Mouse (Mus musculus) heart, embryonic 15.5 days (tissue): ENCODE data around the gene Slc6a2. TPM values are rescaled to one million over a fixed set of nuclear protein-coding genes. Genes with fewer than 3 reads are reported as not detected.
A peak's percentile ranks its signal among the peaks of the same experiment; 100 is the strongest.

Experiments
- ATAC-seq: fragments of 200-750 bp; cut with Nextera tagmentation; replicated peaks from 2 replicates; pipeline ENCODE4 v1.8.0; 2017; ENCODE audit warnings: low read depth, moderate TSS enrichment; ENCODE audit not compliant: insufficient number of reproducible peaks, insufficient read depth, low FRiP score
- H3K27ac ChIP-seq: fragments of 300-500 bp; sonication (generic); 2 replicates; pipeline ENCODE4 v1.5.1; 2015; ENCODE audit warnings: mild to moderate bottlenecking, inconsistent platforms
- H3K27me3 ChIP-seq: fragments of 300-500 bp; sonication (generic); 2 replicates; pipeline ENCODE4 v1.6.1; 2015; ENCODE audit warnings: inconsistent platforms
- H3K36me3 ChIP-seq: fragments of 300-500 bp; sonication (generic); 2 replicates; pipeline ENCODE4 v1.6.1; 2015; ENCODE audit warnings: mild to moderate bottlenecking, inconsistent platforms
- H3K4me1 ChIP-seq: fragments of 300-500 bp; sonication (generic); replicated peaks from 2 replicates; pipeline ENCODE4 v1.6.1; 2015; ENCODE audit warnings: inconsistent platforms
- H3K4me2 ChIP-seq: fragments of 300-500 bp; sonication (generic); 2 replicates; pipeline ENCODE4 v1.6.1; 2015; ENCODE audit warnings: inconsistent platforms, mild to moderate bottlenecking, moderate library complexity
- H3K4me3 ChIP-seq: fragments of 300-500 bp; sonication (generic); 2 replicates; pipeline ENCODE4 v1.5.1; 2015; ENCODE audit warnings: mild to moderate bottlenecking, inconsistent platforms
- H3K9ac ChIP-seq: fragments of 300-500 bp; sonication (generic); 2 replicates; pipeline ENCODE4 v1.6.1; 2015; ENCODE audit warnings: mild to moderate bottlenecking, inconsistent platforms
- H3K9me3 ChIP-seq: fragments of 300-500 bp; sonication (generic); replicated peaks from 2 replicates; pipeline ENCODE4 v1.6.1; 2016; ENCODE audit warnings: inconsistent platforms
- WGBS: fragments of 180-500 bp; shearing (Covaris S2); methylation state at CpG from one replicate; pipeline ENCODE4 v1.1.7; 2015; ENCODE audit warnings: mixed read lengths; 5-methylcytosine and 5-hydroxymethylcytosine counted together
- polyA plus RNA-seq: library from polyadenylated mRNA; unstranded; fragments of >200 nt; fragmentation: Nextera tagmentation; extraction: Ambion mirVana; gene quantifications from 2 replicates; pipeline ENCODE4 v1.2.1, GENCODE M21; 2015

The Slc6a2 gene
- polyA plus RNA-seq = 0.03 and 2.9 TPM in 2 replicates

- H3K27ac ChIP-seq = no peak within 1 kb of the TSS
- peaks cover 13% of the 10 kb centered on the region for H3K4me1 ChIP-seq
- no peak within 1 kb of the TSS for H3K9ac ChIP-seq
- H3K4me3 ChIP-seq = peak within 1 kb of the TSS; percentile 42
- peak within 1 kb of the TSS; percentile 78 for H3K4me2 ChIP-seq
- WGBS = 61% methylated on average over 10 of the region's 10 CpGs
- H3K27me3 ChIP-seq = peaks cover 68% of the 10 kb centered on the region
- no peaks in the 10 kb centered on the region for H3K9me3 ChIP-seq
- no peak for ATAC-seq
- H3K36me3 ChIP-seq = no peaks in the 10 kb centered on the region
These were observed at the start of gene Slc6a2 for GRCm38 (mm10) chr8:92959779-92960178. Slc6a2 (plus strand) TSS chr8:92960079.

GRCm38 (mm10) chr8:92911477-92911876 is 48.4 kb upstream of the Slc6a2 start:
- no peaks in the 10 kb centered on the region for H3K36me3 ChIP-seq
- H3K27me3 ChIP-seq = no peaks in the 10 kb centered on the region
- no peak overlapping the region for H3K9ac ChIP-seq
- no peak for ATAC-seq
- H3K4me1 ChIP-seq = no peaks in the 10 kb centered on the region
- WGBS = 74% methylated on average over 3 of the region's 3 CpGs
- no peak overlapping the region for H3K27ac ChIP-seq
- H3K4me3 ChIP-seq = no peak overlapping the region
- no peak overlapping the region for H3K4me2 ChIP-seq
- H3K9me3 ChIP-seq = no peaks in the 10 kb centered on the region

GRCm38 (mm10) chr8:92913396-92913795 is 46.5 kb upstream of the Slc6a2 start:
- no peaks in the 10 kb centered on the region for H3K4me1 ChIP-seq
- no peaks in the 10 kb centered on the region for H3K36me3 ChIP-seq
- H3K9me3 ChIP-seq = no peaks in the 10 kb centered on the region
- no peak for ATAC-seq
- no peaks in the 10 kb centered on the region for H3K27me3 ChIP-seq
- H3K4me2 ChIP-seq = no peak overlapping the region
- no peak overlapping the region for H3K4me3 ChIP-seq
- H3K9ac ChIP-seq = no peak overlapping the region
- 69% methylated on average over 7 of the region's 7 CpGs for WGBS
- H3K27ac ChIP-seq = no peak overlapping the region

- Histone ChIP-seq H3K4me1 (no peaks in the 10 kb centered on the region), H3K9ac (no peak overlapping the region), H3K27ac (no peak overlapping the region), H3K4me3 (no peak overlapping the region), H3K4me2 (no peak overlapping the region), H3K36me3 (no peaks in the 10 kb centered on the region), H3K27me3 (no peaks in the 10 kb centered on the region), H3K9me3 (no peaks in the 10 kb centered on the region)
- WGBS = 72% methylated on average over 3 of the region's 3 CpGs
- no peak for ATAC-seq
These were observed 43.8 kb upstream of the Slc6a2 start for GRCm38 (mm10) chr8:92916082-92916481.

GRCm38 (mm10) chr8:92921768-92922167 is 38.1 kb upstream of the Slc6a2 start:
- no peak for ATAC-seq
- Histone ChIP-seq H3K4me1 (no peaks in the 10 kb centered on the region), H3K27ac (no peak overlapping the region), H3K9me3 (no peaks in the 10 kb centered on the region), H3K27me3 (no peaks in the 10 kb centered on the region), H3K36me3 (no peaks in the 10 kb centered on the region), H3K4me3 (no peak overlapping the region), H3K4me2 (no peak overlapping the region), H3K9ac (no peak overlapping the region)
- WGBS = 83% methylated on average over 3 of the region's 3 CpGs

- no peak overlapping the region for H3K27ac ChIP-seq
- no peak overlapping the region for H3K4me2 ChIP-seq
- H3K4me1 ChIP-seq = no peaks in the 10 kb centered on the region
- no peak overlapping the region for H3K4me3 ChIP-seq
- H3K27me3 ChIP-seq = no peaks in the 10 kb centered on the region
- H3K36me3 ChIP-seq = no peaks in the 10 kb centered on the region
- H3K9ac ChIP-seq = no peak overlapping the region
- H3K9me3 ChIP-seq = no peaks in the 10 kb centered on the region
- 65% methylated on average over 4 of the region's 4 CpGs for WGBS
- no peak for ATAC-seq
These were observed 30.9 kb upstream of the Slc6a2 start for GRCm38 (mm10) chr8:92928986-92929385.

GRCm38 (mm10) chr8:92938056-92938455 is 21.8 kb upstream of the Slc6a2 start:
- 64% methylated on average over 4 of the region's 4 CpGs for WGBS
- no peaks in the 10 kb centered on the region for H3K9me3 ChIP-seq

GRCm38 (mm10) chr8:92949071-92949470 is 10.8 kb upstream of the Slc6a2 start:
- Histone ChIP-seq H3K4me3 (no peak overlapping the region), H3K27me3 (no peaks in the 10 kb centered on the region), H3K9me3 (no peaks in the 10 kb centered on the region), H3K4me2 (no peak overlapping the region), H3K4me1 (no peaks in the 10 kb centered on the region), H3K27ac (no peak overlapping the region), H3K9ac (no peak overlapping the region), H3K36me3 (no peaks in the 10 kb centered on the region)
- WGBS = 71% methylated on average over 4 of the region's 4 CpGs
- ATAC-seq = no peak

More at GRCm38 (mm10) chr8:92938056-92938455, 21.8 kb upstream of the Slc6a2 start:
- Histone ChIP-seq H3K9ac (no peak overlapping the region), H3K27me3 (no peaks in the 10 kb centered on the region), H3K36me3 (no peaks in the 10 kb centered on the region), H3K4me2 (no peak overlapping the region), H3K27ac (no peak overlapping the region), H3K4me1 (no peaks in the 10 kb centered on the region), H3K4me3 (no peak overlapping the region)
- ATAC-seq = no peak

- WGBS = 68% methylated on average over 12 of the region's 12 CpGs
- Histone ChIP-seq H3K9me3 (no peaks in the 10 kb centered on the region), H3K4me3 (no peak overlapping the region), H3K9ac (no peak overlapping the region), H3K4me1 (no peaks in the 10 kb centered on the region), H3K4me2 (no peak overlapping the region), H3K27ac (no peak overlapping the region), H3K36me3 (no peaks in the 10 kb centered on the region), H3K27me3 (no peaks in the 10 kb centered on the region)
- ATAC-seq = no peak
These were observed 9.1 kb upstream of the Slc6a2 start for GRCm38 (mm10) chr8:92950639-92951371.

GRCm38 (mm10) chr8:92954044-92954443 is 5.8 kb upstream of the Slc6a2 start:
- Histone ChIP-seq H3K4me2 (no peak overlapping the region), H3K9me3 (no peaks in the 10 kb centered on the region), H3K4me1 (no peaks in the 10 kb centered on the region), H3K27ac (no peak overlapping the region), H3K4me3 (no peak overlapping the region), H3K36me3 (no peaks in the 10 kb centered on the region), H3K9ac (no peak overlapping the region), H3K27me3 (peaks cover 11% of the 10 kb centered on the region)
- WGBS = 71% methylated on average over 5 of the region's 5 CpGs
- no peak for ATAC-seq

GRCm38 (mm10) chr8:92960451-92960911 is 602 bp downstream of the Slc6a2 start:
- Histone ChIP-seq H3K9me3 (no peaks in the 10 kb centered on the region), H3K4me2 (peak overlapping the region; percentile 78), H3K27ac (no peak overlapping the region), H3K4me1 (peaks cover 13% of the 10 kb centered on the region), H3K36me3 (no peaks in the 10 kb centered on the region), H3K27me3 (peaks cover 69% of the 10 kb centered on the region), H3K4me3 (peak overlapping the region; percentile 42), H3K9ac (no peak overlapping the region)
- ATAC-seq = no peak; the same call in 1 of the 2 replicates
- WGBS = under 1% methylated on average over 42 of the region's 42 CpGs

- Histone ChIP-seq H3K4me3 (peak overlapping the region; percentile 42), H3K9me3 (no peaks in the 10 kb centered on the region), H3K27me3 (peaks cover 69% of the 10 kb centered on the region), H3K27ac (no peak overlapping the region), H3K4me1 (peaks cover 13% of the 10 kb centered on the region), H3K4me2 (peak overlapping the region; percentile 78), H3K36me3 (no peaks in the 10 kb centered on the region), H3K9ac (no peak overlapping the region)
- WGBS = 3% methylated on average over 25 of the region's 25 CpGs
- no peak for ATAC-seq
These were observed 1.2 kb downstream of the Slc6a2 start for GRCm38 (mm10) chr8:92961088-92961487.
